Mouse (Mus musculus) MEL (cell line): Measurements from ENCODE around the gene Gabarapl1. TPM values are rescaled to one million over a fixed set of nuclear protein-coding genes. Genes with fewer than 3 reads are reported as not detected.
A peak's percentile ranks its signal among the peaks of the same experiment; 100 is the strongest.

Experiments used
- DNase-seq: peaks from one replicate; pipeline ENCODE4 v3.0.0; 2011; ENCODE audit warnings: low read depth, low spot score
- H3K27ac ChIP-seq: 2 replicates; pipeline ENCODE4 v1.5.1; 2012; ENCODE audit warnings: low read depth, mild to moderate bottlenecking, control low read depth, low read length, moderate library complexity; ENCODE audit not compliant: control insufficient read depth
- H3K27me3 ChIP-seq, 2 experiments: fragments of 150-350 bp in 1 of 2; sonication (generic) in 1 of 2; 2 replicates each; pipeline ENCODE4 v1.6.1; 2012; ENCODE audit warnings: low read length in 2 of 2, mild to moderate bottlenecking in 2 of 2, improper control_type of control experiment in 1 of 2, moderate library complexity in 1 of 2; ENCODE audit not compliant: insufficient read depth in 2 of 2, control insufficient read depth in 1 of 2
- H3K36me3 ChIP-seq, 2 experiments: 2 replicates each; pipeline ENCODE4 v1.6.1; 2012 to 2014; ENCODE audit warnings: low read length in 2 of 2, improper control_type of control experiment in 1 of 2, inconsistent platforms in 1 of 2, mild to moderate bottlenecking in 1 of 2; ENCODE audit not compliant: insufficient read depth in 2 of 2, control insufficient read depth in 1 of 2
- H3K4me1 ChIP-seq, 2 experiments: fragments of 150-350 bp in 1 of 2; sonication (generic) in 1 of 2; 2 replicates each; pipeline ENCODE4 v1.6.1; 2012; ENCODE audit warnings: low read length in 2 of 2, improper control_type of control experiment in 1 of 2, mild to moderate bottlenecking in 1 of 2; ENCODE audit not compliant: insufficient read depth in 2 of 2, control insufficient read depth in 1 of 2
- H3K4me3 ChIP-seq, 2 experiments: fragments of 150-350 bp in 1 of 2; sonication (generic) in 1 of 2; 2 replicates each; pipeline ENCODE4 v1.5.1; 2012; ENCODE audit warnings: low read depth in 2 of 2, low read length in 2 of 2, mild to moderate bottlenecking in 2 of 2, moderate library complexity in 2 of 2, control low read depth in 1 of 2, improper control_type of control experiment in 1 of 2; ENCODE audit not compliant: control insufficient read depth in 1 of 2, insufficient read depth in 1 of 2
- H3K79me2 ChIP-seq: 2 replicates; pipeline ENCODE4 v1.6.1; 2012; ENCODE audit warnings: mild to moderate bottlenecking, low read length, moderate library complexity; ENCODE audit not compliant: control insufficient read depth, poor library complexity, insufficient read depth
- H3K9ac ChIP-seq: 2 replicates; pipeline ENCODE4 v1.6.1; 2012; ENCODE audit warnings: low read depth, mild to moderate bottlenecking, control low read depth, low read length, moderate library complexity; ENCODE audit not compliant: control insufficient read depth, poor library complexity, severe bottlenecking
- H3K9me3 ChIP-seq: fragments of 150-350 bp; sonication (generic); replicated peaks from 2 replicates; pipeline ENCODE4 v1.6.1; 2012; ENCODE audit warnings: mild to moderate bottlenecking, low read length, improper control_type of control experiment, moderate library complexity; ENCODE audit not compliant: insufficient read depth
- CTCF ChIP-seq, 3 experiments: IDR thresholded peaks in 2 of 3; conservative IDR thresholded peaks in 1 of 3; 2 replicates each; pipeline ENCODE4 v1.5.1; 2011 to 2012; ENCODE audit warnings: low read length in 3 of 3, low read depth in 2 of 3, mild to moderate bottlenecking in 2 of 3, improper control_type of control experiment in 1 of 3, inconsistent platforms in 1 of 3, mixed read lengths in 1 of 3, moderate library complexity in 1 of 3; ENCODE audit not compliant: control insufficient read depth in 1 of 3, insufficient read depth in 1 of 3, poor library complexity in 1 of 3, severe bottlenecking in 1 of 3
- EP300 ChIP-seq, 2 experiments: IDR thresholded peaks; 2 replicates each; pipeline ENCODE4 v1.6.1; 2011; ENCODE audit warnings: improper control_type of control experiment in 2 of 2, low read length in 2 of 2, low read depth in 1 of 2, mild to moderate bottlenecking in 1 of 2
- GABPA ChIP-seq: IDR thresholded peaks from 2 replicates; pipeline ENCODE4 v1.6.1; 2012; ENCODE audit warnings: low read depth, mild to moderate bottlenecking, inconsistent platforms, low read length, improper control_type of control experiment, moderate library complexity
- GATA1 ChIP-seq: IDR thresholded peaks from 2 replicates; pipeline ENCODE4 v1.6.1; 2011; ENCODE audit warnings: low read depth, low read length, improper control_type of control experiment
- MAFK ChIP-seq: IDR thresholded peaks from 2 replicates; pipeline ENCODE4 v1.6.1; 2011; ENCODE audit warnings: low read depth, mild to moderate bottlenecking, low read length, improper control_type of control experiment, borderline replicate concordance
- MEF2A ChIP-seq: IDR thresholded peaks from 2 replicates; pipeline ENCODE4 v1.6.1; 2014; ENCODE audit warnings: low read depth, mild to moderate bottlenecking, inconsistent platforms, low read length, improper control_type of control experiment; ENCODE audit not compliant: poor library complexity, insufficient replicate concordance, severe bottlenecking; ENCODE audit errors: extremely low read depth
- RAD21 ChIP-seq: IDR thresholded peaks from 2 replicates; pipeline ENCODE4 v1.6.1; 2011; ENCODE audit warnings: mild to moderate bottlenecking, low read depth, low read length, improper control_type of control experiment
- RCOR1 ChIP-seq: IDR thresholded peaks from 2 replicates; pipeline ENCODE4 v1.6.1; 2012; ENCODE audit warnings: low read depth, mild to moderate bottlenecking, inconsistent platforms, low read length, improper control_type of control experiment
- SMC3 ChIP-seq: IDR thresholded peaks from 2 replicates; pipeline ENCODE4 v1.6.1; 2011; ENCODE audit warnings: low read depth, low read length, improper control_type of control experiment
- TBP ChIP-seq: IDR thresholded peaks from 2 replicates; pipeline ENCODE4 v1.8.0; 2011; ENCODE audit warnings: low read depth, low read length, improper control_type of control experiment
- UBTF ChIP-seq: IDR thresholded peaks from 2 replicates; pipeline ENCODE4 v1.6.1; 2012; ENCODE audit warnings: low read depth, mild to moderate bottlenecking, inconsistent platforms, low read length, improper control_type of control experiment, moderate library complexity, borderline replicate concordance; ENCODE audit not compliant: insufficient read depth
- ZC3H11A ChIP-seq: IDR thresholded peaks from 2 replicates; pipeline ENCODE4 v1.6.1; 2012; ENCODE audit warnings: low read depth, mild to moderate bottlenecking, inconsistent platforms, low read length, improper control_type of control experiment
- ZKSCAN1 ChIP-seq: IDR thresholded peaks from 2 replicates; pipeline ENCODE4 v1.6.1; 2012; ENCODE audit warnings: low read depth, mild to moderate bottlenecking, inconsistent platforms, low read length, improper control_type of control experiment, moderate library complexity
- polyA plus RNA-seq, 2 experiments: library from polyadenylated mRNA; stranded (reverse) in 1 of 2; unstranded in 1 of 2; fragments of >175 nt in 1 of 2; fragments of >200 nt in 1 of 2; gene quantifications; 2 replicates each; pipeline versions ENCODE4 v1.2.1 to v1.2.4; 2012; ENCODE audit warnings: low replicate concordance in 2 of 2, low read depth in 1 of 2; ENCODE audit not compliant: insufficient read length in 2 of 2, insufficient read depth in 1 of 2, missing spikeins in 1 of 2
- total RNA-seq: library from RNA; depleted of rRNA; stranded (reverse); fragments of 300-350 nt; gene quantifications from 2 replicates; pipeline ENCODE4 v1.2.3, GENCODE M21; 2012

Gabarapl1 gene
- total and polyA plus RNA-seq, 3 experiments: 61.3 to 99.5 TPM; not detected in 1

- Histone ChIP-seq H3K36me3 (peaks cover 0 to 6% of the 10 kb centered on the region in 2 experiments; a peak in 2 of 4 replicates), H3K79me2 (no peaks in the 10 kb centered on the region), H3K4me1 (peaks cover 0 to 9% of the 10 kb centered on the region in 2 experiments; a peak in 1 of 4 replicates), H3K9me3 (no peaks in the 10 kb centered on the region), H3K27me3 (peaks cover 0 to 6% of the 10 kb centered on the region in 2 experiments; a peak in 2 of 4 replicates), H3K4me3 (no peak overlapping the region), H3K27ac (no peak overlapping the region), H3K9ac (no peak overlapping the region)
- DNase-seq: peak; percentile 54
- TF ChIP-seq SMC3: peak; percentile 63
- TF ChIP-seq ZKSCAN1: no peak
- TF ChIP-seq ZC3H11A: peak; percentile 24; the same call in 1 of the 2 replicates
- no peak for TF ChIP-seq TBP
- peak; percentile 71 for TF ChIP-seq RAD21
- peak; percentile 24 to 70 (median 40); a peak in 5 of 6 replicates for TF ChIP-seq CTCF (IDR thresholded peaks at IDR 0.05 in 2 of 3, conservative IDR thresholded peaks at IDR 0.05 in 1 of 3; ENCODE audit: control insufficient read depth in 1 of 3, insufficient read depth in 1 of 3, low read depth in 2 of 3, low read length in 3 of 3, poor library complexity in 1 of 3, severe bottlenecking in 1 of 3)
- TF ChIP-seq UBTF: no peak
- TF ChIP-seq GATA1: no peak
- TF ChIP-seq GABPA: no peak
- TF ChIP-seq, all 39 proteins: peak for 4
These were observed 15.1 kb upstream of the Gabarapl1 start for GRCm38 (mm10) chr6:129517752-129518408.

DNA sequence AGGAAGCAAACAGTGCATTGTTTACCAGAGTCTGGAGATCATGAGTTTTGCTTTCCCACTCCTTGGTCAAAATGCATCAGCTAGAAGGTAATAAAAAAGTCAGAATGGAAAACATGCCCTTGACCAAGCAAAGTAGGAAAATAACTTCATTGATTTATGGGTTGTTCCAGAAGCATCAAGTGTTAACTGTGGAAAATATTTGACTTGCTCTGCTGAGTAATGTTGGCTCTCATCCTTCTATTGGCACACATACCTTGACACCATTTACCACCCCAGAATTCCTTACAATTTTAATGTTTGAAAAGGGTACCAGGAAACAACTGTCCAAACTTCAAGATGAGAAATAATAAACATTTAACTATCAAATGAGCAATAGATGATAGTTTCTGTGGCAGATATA lies 6.9 kb upstream of the Gabarapl1 start:
- Histone ChIP-seq H3K9ac (no peak overlapping the region), H3K4me3 (no peak overlapping the region), H3K27me3 (peaks cover 3 to 10% of the 10 kb centered on the region in 2 experiments; a peak in 2 of 4 replicates), H3K36me3 (no peaks in the 10 kb centered on the region), H3K4me1 (no peaks in the 10 kb centered on the region), H3K79me2 (no peaks in the 10 kb centered on the region), H3K9me3 (no peaks in the 10 kb centered on the region), H3K27ac (no peak overlapping the region)
- no peak for DNase-seq
- TF ChIP-seq ZC3H11A (no peak), ZKSCAN1 (no peak), RCOR1 (no peak), MAFK (no peak), EP300 (IDR thresholded peaks at IDR 0.05; ENCODE audit: low read depth in 1 of 2, low read length in 2 of 2) (no peak), UBTF (no peak), MEF2A (no peak)
- TF ChIP-seq, all 39 proteins: peak for 0
